Mouse (Mus musculus) stomach, postnatal 0 days (tissue): Measurements from ENCODE around the gene Dnal1.

Experiments
- CTCF ChIP-seq: IDR thresholded peaks from 2 replicates; pipeline ENCODE4 v1.5.1; 2016; ENCODE audit warnings: antibody characterized with exemption, low read depth, mild to moderate bottlenecking, moderate library complexity
- EP300 ChIP-seq: optimal IDR thresholded peaks from 2 replicates; pipeline ENCODE3; 2016; ENCODE audit warnings: antibody characterized with exemption

DNA sequence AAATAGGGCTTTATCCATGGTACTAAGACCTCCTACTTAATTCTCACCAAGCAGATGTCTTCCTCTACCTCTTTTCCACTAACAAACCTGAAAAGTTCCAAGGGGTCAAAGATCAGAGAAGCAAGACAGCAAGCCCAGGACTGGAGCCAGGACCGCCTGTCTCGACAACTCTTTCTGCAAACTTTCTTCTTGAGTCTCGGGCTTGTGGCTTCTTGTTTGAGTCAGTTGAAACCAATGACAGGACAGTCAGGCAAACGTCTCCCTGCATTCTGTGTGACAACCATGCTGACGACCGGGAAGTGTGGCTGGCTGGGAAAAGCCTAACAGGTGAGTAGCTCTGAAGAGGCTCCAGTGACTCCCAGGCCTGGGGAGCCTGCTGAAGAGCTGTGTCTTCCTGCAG is 71.4 kb downstream of the Dnal1 start:
- no peak for TF ChIP-seq EP300
- no peak for TF ChIP-seq CTCF
